Mouse (Mus musculus) MEL (cell line): ENCODE measurements around the gene 4931428F04Rik. TPM values are rescaled to one million over a fixed set of nuclear protein-coding genes. Genes with fewer than 3 reads are reported as not detected.

Source experiments
- DNase-seq: peaks from one replicate; pipeline ENCODE4 v3.0.0; 2011; ENCODE audit warnings: low read depth, low spot score
- H3K27ac ChIP-seq: 2 replicates; pipeline ENCODE4 v1.5.1; 2012; ENCODE audit warnings: low read depth, mild to moderate bottlenecking, control low read depth, low read length, moderate library complexity; ENCODE audit not compliant: control insufficient read depth
- H3K27me3 ChIP-seq, 2 experiments: fragments of 150-350 bp in 1 of 2; sonication (generic) in 1 of 2; 2 replicates each; pipeline ENCODE4 v1.6.1; 2012; ENCODE audit warnings: low read length in 2 of 2, mild to moderate bottlenecking in 2 of 2, improper control_type of control experiment in 1 of 2, moderate library complexity in 1 of 2; ENCODE audit not compliant: insufficient read depth in 2 of 2, control insufficient read depth in 1 of 2
- H3K36me3 ChIP-seq, 2 experiments: 2 replicates each; pipeline ENCODE4 v1.6.1; 2012 to 2014; ENCODE audit warnings: low read length in 2 of 2, improper control_type of control experiment in 1 of 2, inconsistent platforms in 1 of 2, mild to moderate bottlenecking in 1 of 2; ENCODE audit not compliant: insufficient read depth in 2 of 2, control insufficient read depth in 1 of 2
- H3K4me1 ChIP-seq, 2 experiments: fragments of 150-350 bp in 1 of 2; sonication (generic) in 1 of 2; 2 replicates each; pipeline ENCODE4 v1.6.1; 2012; ENCODE audit warnings: low read length in 2 of 2, improper control_type of control experiment in 1 of 2, mild to moderate bottlenecking in 1 of 2; ENCODE audit not compliant: insufficient read depth in 2 of 2, control insufficient read depth in 1 of 2
- H3K4me3 ChIP-seq, 2 experiments: fragments of 150-350 bp in 1 of 2; sonication (generic) in 1 of 2; 2 replicates each; pipeline ENCODE4 v1.5.1; 2012; ENCODE audit warnings: low read depth in 2 of 2, low read length in 2 of 2, mild to moderate bottlenecking in 2 of 2, moderate library complexity in 2 of 2, control low read depth in 1 of 2, improper control_type of control experiment in 1 of 2; ENCODE audit not compliant: control insufficient read depth in 1 of 2, insufficient read depth in 1 of 2
- H3K79me2 ChIP-seq: 2 replicates; pipeline ENCODE4 v1.6.1; 2012; ENCODE audit warnings: mild to moderate bottlenecking, low read length, moderate library complexity; ENCODE audit not compliant: control insufficient read depth, poor library complexity, insufficient read depth
- H3K9ac ChIP-seq: 2 replicates; pipeline ENCODE4 v1.6.1; 2012; ENCODE audit warnings: low read depth, mild to moderate bottlenecking, control low read depth, low read length, moderate library complexity; ENCODE audit not compliant: control insufficient read depth, poor library complexity, severe bottlenecking
- H3K9me3 ChIP-seq: fragments of 150-350 bp; sonication (generic); replicated peaks from 2 replicates; pipeline ENCODE4 v1.6.1; 2012; ENCODE audit warnings: mild to moderate bottlenecking, low read length, improper control_type of control experiment, moderate library complexity; ENCODE audit not compliant: insufficient read depth
- CHD2 ChIP-seq: IDR thresholded peaks from 2 replicates; pipeline ENCODE4 v1.6.1; 2011; ENCODE audit warnings: low read length, improper control_type of control experiment
- CTCF ChIP-seq, 3 experiments: IDR thresholded peaks in 2 of 3; conservative IDR thresholded peaks in 1 of 3; 2 replicates each; pipeline ENCODE4 v1.5.1; 2011 to 2012; ENCODE audit warnings: low read length in 3 of 3, low read depth in 2 of 3, mild to moderate bottlenecking in 2 of 3, improper control_type of control experiment in 1 of 3, inconsistent platforms in 1 of 3, mixed read lengths in 1 of 3, moderate library complexity in 1 of 3; ENCODE audit not compliant: control insufficient read depth in 1 of 3, insufficient read depth in 1 of 3, poor library complexity in 1 of 3, severe bottlenecking in 1 of 3
- E2F4 ChIP-seq: IDR thresholded peaks from 2 replicates; pipeline ENCODE4 v1.6.1; 2011; ENCODE audit warnings: low read depth, low read length, improper control_type of control experiment, borderline replicate concordance
- ELF1 ChIP-seq: IDR thresholded peaks from 2 replicates; pipeline ENCODE4 v1.6.1; 2014; ENCODE audit warnings: low read depth, mild to moderate bottlenecking, inconsistent platforms, low read length, improper control_type of control experiment, moderate library complexity
- EP300 ChIP-seq, 2 experiments: IDR thresholded peaks; 2 replicates each; pipeline ENCODE4 v1.6.1; 2011; ENCODE audit warnings: improper control_type of control experiment in 2 of 2, low read length in 2 of 2, low read depth in 1 of 2, mild to moderate bottlenecking in 1 of 2
- ETS1 ChIP-seq: IDR thresholded peaks from 2 replicates; pipeline ENCODE4 v1.6.1; 2012; ENCODE audit warnings: low read depth, mild to moderate bottlenecking, inconsistent platforms, low read length, improper control_type of control experiment, moderate library complexity
- GABPA ChIP-seq: IDR thresholded peaks from 2 replicates; pipeline ENCODE4 v1.6.1; 2012; ENCODE audit warnings: low read depth, mild to moderate bottlenecking, inconsistent platforms, low read length, improper control_type of control experiment, moderate library complexity
- HCFC1 ChIP-seq: IDR thresholded peaks from 2 replicates; pipeline ENCODE4 v1.6.1; 2012; ENCODE audit warnings: low read depth, mild to moderate bottlenecking, inconsistent platforms, low read length, improper control_type of control experiment, moderate library complexity
- JUND ChIP-seq: IDR thresholded peaks from 2 replicates; pipeline ENCODE4 v1.6.1; 2011; ENCODE audit warnings: low read depth, mild to moderate bottlenecking, improper control_type of control experiment, low read length
- KAT2A ChIP-seq: conservative IDR thresholded peaks from 2 replicates; pipeline ENCODE4 v1.6.1; 2012; ENCODE audit warnings: low read depth, low read length, improper control_type of control experiment, inconsistent platforms
- MAFK ChIP-seq: IDR thresholded peaks from 2 replicates; pipeline ENCODE4 v1.6.1; 2011; ENCODE audit warnings: low read depth, mild to moderate bottlenecking, low read length, improper control_type of control experiment, borderline replicate concordance
- MAX ChIP-seq: IDR thresholded peaks from 2 replicates; pipeline ENCODE4 v1.6.1; 2011; ENCODE audit warnings: low read length, improper control_type of control experiment
- MAZ ChIP-seq: IDR thresholded peaks from 2 replicates; pipeline ENCODE4 v1.6.1; 2012; ENCODE audit warnings: low read depth, mild to moderate bottlenecking, inconsistent platforms, low read length, improper control_type of control experiment
- MXI1 ChIP-seq: IDR thresholded peaks from 2 replicates; pipeline ENCODE4 v1.6.1; 2011; ENCODE audit warnings: mild to moderate bottlenecking, low read depth, low read length, improper control_type of control experiment
- MYB ChIP-seq: IDR thresholded peaks from 2 replicates; pipeline ENCODE4 v1.6.1; 2011; ENCODE audit warnings: mild to moderate bottlenecking, low read depth, low read length, improper control_type of control experiment
- MYC ChIP-seq: IDR thresholded peaks from 2 replicates; pipeline ENCODE4 v1.6.1; 2011; ENCODE audit warnings: low read depth, mild to moderate bottlenecking, low read length, improper control_type of control experiment, moderate library complexity
- NELFE ChIP-seq: IDR thresholded peaks from 2 replicates; pipeline ENCODE4 v1.6.1; 2011; ENCODE audit warnings: low read depth, low read length, improper control_type of control experiment
- POLR2A ChIP-seq, 2 experiments: IDR thresholded peaks; 2 replicates each; pipeline ENCODE4 v1.6.1; 2011 to 2012; ENCODE audit warnings: low read length in 2 of 2, mild to moderate bottlenecking in 2 of 2, control low read depth in 1 of 2, improper control_type of control experiment in 1 of 2, low read depth in 1 of 2, moderate library complexity in 1 of 2; ENCODE audit not compliant: control insufficient read depth in 1 of 2, insufficient read depth in 1 of 2, poor library complexity in 1 of 2
- POLR2AphosphoS5 ChIP-seq: IDR thresholded peaks from 2 replicates; pipeline ENCODE4 v1.6.1; 2012; ENCODE audit warnings: low read depth, borderline replicate concordance, mild to moderate bottlenecking, inconsistent platforms, low read length, moderate library complexity, mixed read lengths
- RAD21 ChIP-seq: IDR thresholded peaks from 2 replicates; pipeline ENCODE4 v1.6.1; 2011; ENCODE audit warnings: mild to moderate bottlenecking, low read depth, low read length, improper control_type of control experiment
- SIN3A ChIP-seq: IDR thresholded peaks from 2 replicates; pipeline ENCODE4 v1.6.1; 2012; ENCODE audit warnings: low read length, improper control_type of control experiment, inconsistent platforms
- TAL1 ChIP-seq: IDR thresholded peaks from 2 replicates; pipeline ENCODE4 v1.6.1; 2012; ENCODE audit warnings: mild to moderate bottlenecking, inconsistent platforms, low read length, moderate library complexity, mixed read lengths
- TBP ChIP-seq: IDR thresholded peaks from 2 replicates; pipeline ENCODE4 v1.8.0; 2011; ENCODE audit warnings: low read depth, low read length, improper control_type of control experiment
- TCF12 ChIP-seq: IDR thresholded peaks from 2 replicates; pipeline ENCODE4 v1.6.1; 2014; ENCODE audit warnings: low read depth, mild to moderate bottlenecking, inconsistent platforms, low read length, improper control_type of control experiment, moderate library complexity
- ZC3H11A ChIP-seq: IDR thresholded peaks from 2 replicates; pipeline ENCODE4 v1.6.1; 2012; ENCODE audit warnings: low read depth, mild to moderate bottlenecking, inconsistent platforms, low read length, improper control_type of control experiment
- ZMIZ1 ChIP-seq: IDR thresholded peaks from 2 replicates; pipeline ENCODE4 v1.6.1; 2012; ENCODE audit warnings: low read depth, mild to moderate bottlenecking, inconsistent platforms, low read length, improper control_type of control experiment, moderate library complexity
- polyA plus RNA-seq, 2 experiments: library from polyadenylated mRNA; stranded (reverse) in 1 of 2; unstranded in 1 of 2; fragments of >175 nt in 1 of 2; fragments of >200 nt in 1 of 2; gene quantifications; 2 replicates each; pipeline versions ENCODE4 v1.2.1 to v1.2.4; 2012; ENCODE audit warnings: low replicate concordance in 2 of 2, low read depth in 1 of 2; ENCODE audit not compliant: insufficient read length in 2 of 2, insufficient read depth in 1 of 2, missing spikeins in 1 of 2
- total RNA-seq: library from RNA; depleted of rRNA; stranded (reverse); fragments of 300-350 nt; gene quantifications from 2 replicates; pipeline ENCODE4 v1.2.3, GENCODE M21; 2012

The 4931428F04Rik gene
- total and polyA plus RNA-seq, 3 experiments: 8.2 to 13.0 TPM; not detected in 1

DNA sequence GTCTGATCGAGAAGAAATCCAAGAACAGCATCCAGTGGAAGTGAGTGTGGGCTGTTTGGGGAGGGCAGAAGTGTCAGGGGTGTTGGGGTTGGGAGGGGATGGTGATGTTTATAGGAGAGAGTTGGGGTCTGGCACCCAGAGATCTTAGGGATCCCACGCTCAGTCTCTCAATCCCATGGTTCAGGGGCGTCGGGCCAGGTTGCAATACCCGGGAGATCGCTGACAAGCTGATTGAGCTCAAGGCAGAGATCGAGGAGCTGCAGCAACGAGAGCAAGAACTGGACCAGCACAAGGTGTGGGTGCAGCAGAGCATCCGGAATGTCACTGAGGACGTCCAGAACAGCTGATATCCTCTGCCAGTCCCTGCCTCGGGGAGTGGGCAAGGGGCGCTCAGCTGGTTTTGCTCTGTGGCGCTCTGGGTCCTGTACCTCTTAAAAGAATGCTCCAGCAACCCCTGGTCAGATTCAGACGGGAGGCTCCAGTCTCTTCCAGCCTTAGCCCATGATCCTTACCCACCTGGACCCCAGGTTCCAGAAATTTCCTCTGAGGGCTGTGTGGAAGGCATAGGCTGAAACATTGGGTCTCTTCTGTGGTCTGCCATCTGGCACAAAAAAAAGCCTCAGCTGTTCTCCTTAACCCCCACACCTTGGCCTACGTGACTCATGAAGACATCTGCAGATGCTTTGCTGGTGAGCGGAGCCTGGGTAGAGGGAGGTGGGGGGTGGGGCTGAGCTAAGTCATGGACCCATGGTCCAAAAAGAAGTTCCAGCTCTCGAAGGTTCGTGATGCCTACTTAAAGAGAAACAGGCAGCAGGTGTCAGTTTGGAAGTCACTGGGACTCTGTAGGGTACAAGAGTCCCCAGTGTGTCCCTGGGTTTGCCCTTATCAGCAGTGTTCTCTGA lies 8.9 kb upstream of the 4931428F04Rik start:
- H3K36me3 ChIP-seq: peaks cover 18 to 38% of the 10 kb centered on the region in 2 experiments
- peaks cover 11 to 34% of the 10 kb centered on the region in 2 experiments for H3K4me1 ChIP-seq
- peak; percentile 55 for DNase-seq

DNA sequence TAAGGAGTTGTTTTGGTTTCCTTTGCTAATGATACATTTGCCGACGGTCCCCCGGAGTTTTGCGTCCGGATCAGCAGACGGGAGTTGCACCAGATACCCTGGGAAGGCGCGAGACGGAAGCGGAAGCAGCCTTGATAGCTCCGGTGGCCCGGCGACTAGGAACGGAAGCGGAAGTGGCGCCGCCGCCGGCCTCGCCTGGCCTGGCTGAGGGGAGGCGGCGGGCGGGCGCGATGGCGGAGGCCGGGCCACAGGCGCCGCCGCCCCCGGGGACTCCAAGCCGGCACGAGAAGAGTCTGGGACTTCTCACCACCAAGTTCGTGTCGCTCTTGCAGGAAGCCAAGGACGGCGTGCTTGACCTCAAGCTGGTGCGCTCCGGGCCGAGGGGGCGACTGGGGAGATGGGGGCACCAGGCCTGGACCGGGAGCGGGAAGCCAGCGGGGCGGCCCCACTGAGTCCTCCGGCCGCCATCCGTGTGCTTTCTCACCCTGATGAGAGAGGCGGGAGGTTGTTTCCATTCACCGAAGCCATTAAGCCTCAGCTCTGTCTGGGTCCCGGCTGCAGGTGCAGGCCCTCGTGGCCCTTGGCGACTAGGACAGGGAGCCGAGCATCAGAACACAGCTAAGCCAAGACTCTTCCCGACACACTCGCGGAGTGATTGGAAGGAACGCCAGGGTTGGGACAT lies 8.0 kb upstream of the 4931428F04Rik start, which contains the start of gene E2f4:
Gene E2f4 (plus strand): TSS at position 153 of the 682 bp plus-strand sequence.
- Histone ChIP-seq H3K4me3 (peak within 1 kb of the TSS; percentile 86), H3K27ac (peak within 1 kb of the TSS; percentile 70), H3K4me1 (peaks cover 11 to 27% of the 10 kb centered on the region in 2 experiments), H3K36me3 (peaks cover 15 to 33% of the 10 kb centered on the region in 2 experiments), H3K9me3 (no peaks in the 10 kb centered on the region), H3K27me3 (no peaks in the 10 kb centered on the region), H3K9ac (peak within 1 kb of the TSS; percentile 97), H3K79me2 (peaks cover 34% of the 10 kb centered on the region)
- TF ChIP-seq CTCF (IDR thresholded peaks at IDR 0.05 in 2 of 3, conservative IDR thresholded peaks at IDR 0.05 in 1 of 3; ENCODE audit: control insufficient read depth in 1 of 3, insufficient read depth in 1 of 3, low read depth in 2 of 3, low read length in 3 of 3, poor library complexity in 1 of 3, severe bottlenecking in 1 of 3) (no peak), MAFK (no peak), CHD2 (no peak), ETS1 (0 out of 2 replicates have a peak, but pooled peaks have one; percentile 43), HCFC1 (peak; percentile 92), MAX (peak; percentile 45; the same call in 1 of the 2 replicates), SIN3A (peak; percentile 95), ZC3H11A (no peak), MAZ (peak; percentile 43; the same call in 1 of the 2 replicates), TCF12 (peak; percentile 76), POLR2A (IDR thresholded peaks at IDR 0.05; ENCODE audit: control insufficient read depth in 1 of 2, insufficient read depth in 1 of 2, low read depth in 1 of 2, low read length in 2 of 2, poor library complexity in 1 of 2) (peak; percentile 87 to 95), NELFE (peak; percentile 84), ZMIZ1 (peak; percentile 29; the same call in 1 of the 2 replicates), EP300 (IDR thresholded peaks at IDR 0.05; ENCODE audit: low read depth in 1 of 2, low read length in 2 of 2) (peak in 1 of 2 experiments; percentile 25; a peak in 1 of 4 replicates), MYC (0 out of 2 replicates have a peak, but pooled peaks have one; percentile 22), TBP (peak; percentile 49; the same call in 1 of the 2 replicates), MXI1 (peak; percentile 76), RAD21 (no peak), ELF1 (peak; percentile 99), POLR2AphosphoS5 (no peak), KAT2A (peak; percentile 60; the same call in 1 of the 2 replicates)
- peak; percentile 96 for DNase-seq

More for the DNA sequence above, 8.9 kb upstream of the 4931428F04Rik start:
- TF ChIP-seq TAL1: no peak
- TF ChIP-seq ZMIZ1: no peak
- TF ChIP-seq ELF1: no peak
- no peak for TF ChIP-seq MAFK
- TF ChIP-seq CTCF (IDR thresholded peaks at IDR 0.05 in 2 of 3, conservative IDR thresholded peaks at IDR 0.05 in 1 of 3; ENCODE audit: control insufficient read depth in 1 of 3, insufficient read depth in 1 of 3, low read depth in 2 of 3, low read length in 3 of 3, poor library complexity in 1 of 3, severe bottlenecking in 1 of 3): no peak
- no peak for TF ChIP-seq EP300 (IDR thresholded peaks at IDR 0.05; ENCODE audit: low read depth in 1 of 2, low read length in 2 of 2)
- no peak for TF ChIP-seq JUND
- TF ChIP-seq MAX: peak; percentile 36; the same call in 1 of the 2 replicates
- TF ChIP-seq POLR2AphosphoS5: no peak
- TF ChIP-seq MYB: no peak
- peak; percentile 61; the same call in 1 of the 2 replicates for TF ChIP-seq MXI1
- TF ChIP-seq E2F4: no peak
- TF ChIP-seq TBP: no peak
- TF ChIP-seq GABPA: no peak
- TF ChIP-seq TCF12: no peak
- TF ChIP-seq, all 39 proteins: peak for 2
- no peaks in the 10 kb centered on the region for H3K27me3 ChIP-seq
- H3K9ac ChIP-seq: peak overlapping the region; percentile 97
- peak overlapping the region; percentile 86 for H3K4me3 ChIP-seq
- H3K79me2 ChIP-seq: peaks cover 34% of the 10 kb centered on the region
- peak overlapping the region; percentile 70 for H3K27ac ChIP-seq
- H3K9me3 ChIP-seq: no peaks in the 10 kb centered on the region
